Mouse (Mus musculus) heart, embryonic 13.5 days (tissue): ENCODE measurements around the gene Fntb. TPM values are rescaled to one million over a fixed set of nuclear protein-coding genes. Genes with fewer than 3 reads are reported as not detected.
A peak's percentile ranks its signal among the peaks of the same experiment; 100 is the strongest.

Experiments
- ATAC-seq: fragments of 200-750 bp; cut with Nextera tagmentation; 2 replicates; pipeline ENCODE4 v1.8.0; 2017; ENCODE audit warnings: moderate TSS enrichment; ENCODE audit not compliant: insufficient number of reproducible peaks, low FRiP score, low TSS enrichment; ENCODE audit errors: extremely low read depth
- H3K27ac ChIP-seq: fragments of 300-500 bp; sonication (generic); replicated peaks from 2 replicates; pipeline ENCODE4 v1.5.1; 2015; ENCODE audit warnings: moderate library complexity, mild to moderate bottlenecking, inconsistent platforms
- H3K27me3 ChIP-seq: fragments of 300-500 bp; sonication (generic); replicated peaks from 2 replicates; pipeline ENCODE4 v1.6.1; 2015; ENCODE audit warnings: mild to moderate bottlenecking, inconsistent platforms
- H3K36me3 ChIP-seq: fragments of 300-500 bp; sonication (generic); 2 replicates; pipeline ENCODE4 v1.6.1; 2015; ENCODE audit warnings: mild to moderate bottlenecking, inconsistent platforms
- H3K4me1 ChIP-seq: fragments of 300-500 bp; sonication (generic); 2 replicates; pipeline ENCODE4 v1.6.1; 2015; ENCODE audit warnings: inconsistent platforms
- H3K4me2 ChIP-seq: fragments of 300-500 bp; sonication (generic); 2 replicates; pipeline ENCODE4 v1.6.1; 2015; ENCODE audit warnings: inconsistent platforms, mild to moderate bottlenecking, moderate library complexity
- H3K4me3 ChIP-seq: fragments of 300-500 bp; sonication (generic); 2 replicates; pipeline ENCODE4 v1.5.1; 2015; ENCODE audit warnings: moderate library complexity, mild to moderate bottlenecking, inconsistent platforms
- H3K9ac ChIP-seq: fragments of 300-500 bp; sonication (generic); 2 replicates; pipeline ENCODE4 v1.6.1; 2015; ENCODE audit warnings: inconsistent platforms, mild to moderate bottlenecking, moderate library complexity
- H3K9me3 ChIP-seq: fragments of 300-500 bp; sonication (generic); 2 replicates; pipeline ENCODE4 v1.6.1; 2016; ENCODE audit warnings: inconsistent platforms
- WGBS: fragments of 180-500 bp; shearing (Covaris S2); methylation state at CpG from one replicate; pipeline ENCODE4 v1.1.7; 2015; ENCODE audit warnings: mixed read lengths; 5-methylcytosine and 5-hydroxymethylcytosine counted together
- polyA plus RNA-seq: library from polyadenylated mRNA; unstranded; fragments of >200 nt; fragmentation: Nextera tagmentation; extraction: Ambion mirVana; gene quantifications from 2 replicates; pipeline ENCODE4 v1.2.1, GENCODE M21; 2015

Gene Fntb
- polyA plus RNA-seq, 1 experiment from 2014 or later = 25.9 TPM

DNA sequence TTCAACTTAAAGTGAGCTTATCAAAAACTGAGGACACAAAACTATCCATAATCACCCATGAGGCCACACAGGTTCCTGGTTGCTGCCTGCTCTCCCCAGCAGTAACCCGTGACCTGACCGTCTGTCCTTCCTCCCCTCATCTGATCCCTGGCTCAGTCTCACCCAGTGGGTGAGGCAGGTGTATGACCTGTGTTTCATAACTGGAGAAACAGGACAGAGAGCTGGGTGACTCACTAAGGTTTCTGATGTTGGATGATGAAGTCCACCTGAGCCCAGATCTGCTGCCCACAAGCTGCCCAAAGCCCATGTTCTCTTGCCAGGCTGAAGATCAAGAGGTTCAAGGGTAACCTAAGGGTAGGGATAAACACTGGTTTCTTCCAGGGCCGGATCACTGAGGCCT lies 161.6 kb downstream of the Fntb start:
- ATAC-seq = no peak
- no peak overlapping the region for H3K4me3 ChIP-seq
- H3K4me1 ChIP-seq = peaks cover 8% of the 10 kb centered on the region; the same call in 1 of the 2 replicates
- H3K27me3 ChIP-seq = no peaks in the 10 kb centered on the region
- H3K36me3 ChIP-seq = peaks cover 8% of the 10 kb centered on the region; the same call in 1 of the 2 replicates
- no peaks in the 10 kb centered on the region for H3K9me3 ChIP-seq
- H3K27ac ChIP-seq = no peak overlapping the region
- WGBS = 71% methylated on average over 3 of the region's 3 CpGs
- no peak overlapping the region for H3K4me2 ChIP-seq
- no peak overlapping the region for H3K9ac ChIP-seq

DNA sequence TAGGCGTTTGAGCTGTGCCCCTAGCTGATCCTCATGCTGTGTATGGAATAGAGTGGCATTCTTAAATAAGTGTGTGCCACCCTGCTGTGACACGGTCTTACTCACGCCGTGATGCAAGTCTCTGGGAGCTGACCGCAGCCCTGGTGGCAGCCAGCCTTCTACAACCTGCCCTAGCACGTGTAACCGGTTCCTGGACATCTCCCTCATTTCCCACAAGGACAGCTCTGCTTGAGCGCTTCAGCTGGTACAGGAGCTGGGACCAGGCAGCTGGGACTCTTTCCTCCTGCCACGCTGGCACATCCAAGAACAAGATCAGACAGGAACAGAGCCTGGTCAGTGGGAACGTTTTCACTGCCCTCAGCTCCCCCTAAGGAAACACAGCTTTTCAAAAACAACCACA lies 162.2 kb downstream of the Fntb start:
- H3K9ac ChIP-seq = no peak overlapping the region
- no peaks in the 10 kb centered on the region for H3K9me3 ChIP-seq
- no peak overlapping the region for H3K4me2 ChIP-seq
- WGBS = 64% methylated on average over 10 of the region's 10 CpGs
- no peaks in the 10 kb centered on the region for H3K27me3 ChIP-seq
- no peak overlapping the region for H3K4me3 ChIP-seq
- peaks cover 8% of the 10 kb centered on the region; the same call in 1 of the 2 replicates for H3K4me1 ChIP-seq
- no peak overlapping the region for H3K27ac ChIP-seq
- ATAC-seq = no peak
- peaks cover 8% of the 10 kb centered on the region; the same call in 1 of the 2 replicates for H3K36me3 ChIP-seq

DNA sequence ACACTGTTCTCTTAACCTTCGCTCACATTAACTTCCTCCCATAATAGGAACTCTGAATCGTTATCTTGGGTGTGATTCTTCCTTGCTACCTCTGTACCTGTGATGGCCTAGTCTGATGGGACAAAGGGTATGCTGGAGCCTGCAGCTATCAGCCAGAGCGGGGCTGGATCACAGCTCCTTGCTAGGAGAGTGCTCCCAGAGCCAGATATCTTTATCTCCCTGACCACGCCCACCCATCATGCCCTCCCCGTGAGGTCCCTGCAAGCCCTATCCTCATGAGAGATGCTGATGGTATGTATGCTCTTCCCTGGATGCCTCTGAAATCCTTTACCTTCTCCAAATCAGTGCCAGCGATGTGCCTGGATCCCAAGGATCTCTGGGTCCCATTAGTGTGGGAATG lies 164.8 kb downstream of the Fntb start:
- Histone ChIP-seq H3K27ac (no peak overlapping the region), H3K4me1 (peaks cover 8% of the 10 kb centered on the region; the same call in 1 of the 2 replicates), H3K9ac (no peak overlapping the region), H3K4me2 (no peak overlapping the region), H3K36me3 (peaks cover 24% of the 10 kb centered on the region), H3K4me3 (no peak overlapping the region), H3K9me3 (no peaks in the 10 kb centered on the region), H3K27me3 (no peaks in the 10 kb centered on the region)
- no peak for ATAC-seq
- 37% methylated on average over 6 of the region's 6 CpGs for WGBS

DNA sequence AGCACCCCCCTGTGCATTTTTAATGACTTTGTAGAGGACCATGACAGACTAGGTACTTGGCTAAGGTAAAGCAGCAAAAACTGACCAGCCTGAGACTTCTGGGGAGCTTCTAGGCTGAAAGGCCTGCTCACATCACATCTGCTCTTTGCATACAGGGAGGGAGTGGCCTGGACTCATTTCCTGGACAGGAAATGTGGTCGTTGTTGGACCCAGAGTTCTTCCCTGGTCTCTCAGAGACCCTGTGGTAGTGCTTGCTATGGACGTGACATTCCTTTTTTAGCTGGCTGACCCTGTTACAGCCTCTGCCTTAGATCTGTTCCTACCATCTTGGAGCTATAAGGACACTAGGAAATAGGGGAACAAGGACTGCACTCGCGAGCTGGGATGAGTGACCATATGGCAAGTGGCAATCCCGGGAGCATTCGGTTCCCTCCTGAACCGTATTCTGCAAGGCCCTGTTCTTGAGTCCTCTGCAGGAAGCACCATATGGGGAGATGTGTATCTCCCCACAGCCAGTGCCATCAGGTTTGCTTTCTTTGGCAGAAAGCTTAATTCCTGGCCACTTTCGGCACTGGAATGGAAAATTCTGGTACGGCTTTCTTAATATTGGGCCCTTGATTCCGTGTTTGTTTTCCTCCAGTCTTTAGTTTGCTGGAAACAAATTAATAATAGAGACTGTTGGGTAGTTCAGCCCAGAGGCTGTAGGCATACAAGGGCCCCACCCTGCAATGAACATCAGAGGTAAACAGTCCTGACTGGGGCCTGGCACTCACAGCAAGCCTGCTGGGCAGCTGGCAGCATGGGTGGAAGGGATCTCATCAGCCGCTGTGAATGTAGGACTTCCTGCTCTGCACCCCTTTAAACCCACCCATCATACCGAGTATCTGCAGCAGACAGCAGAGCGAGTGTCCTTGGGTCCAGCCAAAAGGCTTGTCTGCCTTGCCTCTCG lies 166.6 kb downstream of the Fntb start:
- no peak overlapping the region for H3K9ac ChIP-seq
- 0 out of 2 replicates have a peak overlapping the region, but pooled peaks have one; percentile 24 for H3K27ac ChIP-seq
- H3K9me3 ChIP-seq = no peaks in the 10 kb centered on the region
- H3K27me3 ChIP-seq = no peaks in the 10 kb centered on the region
- ATAC-seq = no peak
- no peak overlapping the region for H3K4me2 ChIP-seq
- H3K4me3 ChIP-seq = no peak overlapping the region
- H3K36me3 ChIP-seq = peaks cover 43% of the 10 kb centered on the region
- peaks cover 4% of the 10 kb centered on the region; the same call in 1 of the 2 replicates for H3K4me1 ChIP-seq
- 64% methylated on average over 14 of the region's 14 CpGs for WGBS

DNA sequence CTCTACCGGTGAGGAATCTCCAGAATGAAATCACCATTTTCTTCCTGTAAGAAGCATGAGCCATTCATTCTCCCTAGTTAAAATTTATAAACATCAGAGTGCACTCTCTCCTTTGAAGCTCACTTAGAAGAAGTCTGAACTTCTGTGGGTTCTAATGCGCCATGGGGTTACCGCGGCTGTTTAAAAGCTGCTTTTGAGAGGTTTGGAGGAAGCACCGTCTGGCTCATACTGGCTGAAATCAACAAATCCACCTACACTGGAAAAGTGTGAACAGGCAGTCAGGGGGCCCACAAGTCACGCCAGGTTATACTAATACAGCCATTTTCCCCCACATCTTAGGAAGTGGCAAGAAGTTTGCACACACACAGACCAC lies 167.3 kb downstream of the Fntb start:
- H3K9me3 ChIP-seq = no peaks in the 10 kb centered on the region
- 0 out of 2 replicates have a peak overlapping the region, but pooled peaks have one; percentile 24 for H3K27ac ChIP-seq
- H3K27me3 ChIP-seq = no peaks in the 10 kb centered on the region
- no peak overlapping the region for H3K9ac ChIP-seq
- H3K36me3 ChIP-seq = peaks cover 49% of the 10 kb centered on the region
- 72% methylated on average over 6 of the region's 6 CpGs for WGBS
- no peak for ATAC-seq
- H3K4me2 ChIP-seq = no peak overlapping the region
- no peak overlapping the region for H3K4me3 ChIP-seq
- H3K4me1 ChIP-seq = peaks cover 4% of the 10 kb centered on the region; the same call in 1 of the 2 replicates

DNA sequence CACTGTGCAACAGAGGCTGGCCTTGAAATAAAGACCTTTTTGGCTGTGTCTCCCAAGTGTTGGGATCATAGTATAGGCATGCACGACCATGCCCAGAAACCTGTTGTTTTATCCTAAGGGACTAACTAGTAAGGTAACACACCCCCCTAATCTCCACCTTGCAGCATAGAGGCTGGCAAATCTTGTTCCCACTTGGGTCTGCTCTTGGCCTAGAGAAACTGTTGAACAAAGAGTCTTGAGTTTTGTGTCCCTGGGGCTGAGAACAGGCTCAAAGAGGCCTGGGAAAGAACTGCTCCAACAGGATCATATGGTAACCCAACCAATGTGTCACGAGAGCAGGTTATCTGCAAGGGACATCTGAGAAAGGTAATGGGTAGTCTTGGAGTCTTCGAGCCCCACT lies 169.0 kb downstream of the Fntb start:
- WGBS = 88% methylated on average over 3 of the region's 3 CpGs
- H3K27me3 ChIP-seq = no peaks in the 10 kb centered on the region
- H3K4me1 ChIP-seq = peaks cover 4% of the 10 kb centered on the region; the same call in 1 of the 2 replicates
- H3K9ac ChIP-seq = no peak overlapping the region
- H3K27ac ChIP-seq = no peak overlapping the region
- no peak overlapping the region for H3K4me3 ChIP-seq
- ATAC-seq = no peak
- H3K36me3 ChIP-seq = peaks cover 62% of the 10 kb centered on the region
- no peaks in the 10 kb centered on the region for H3K9me3 ChIP-seq
- H3K4me2 ChIP-seq = no peak overlapping the region

DNA sequence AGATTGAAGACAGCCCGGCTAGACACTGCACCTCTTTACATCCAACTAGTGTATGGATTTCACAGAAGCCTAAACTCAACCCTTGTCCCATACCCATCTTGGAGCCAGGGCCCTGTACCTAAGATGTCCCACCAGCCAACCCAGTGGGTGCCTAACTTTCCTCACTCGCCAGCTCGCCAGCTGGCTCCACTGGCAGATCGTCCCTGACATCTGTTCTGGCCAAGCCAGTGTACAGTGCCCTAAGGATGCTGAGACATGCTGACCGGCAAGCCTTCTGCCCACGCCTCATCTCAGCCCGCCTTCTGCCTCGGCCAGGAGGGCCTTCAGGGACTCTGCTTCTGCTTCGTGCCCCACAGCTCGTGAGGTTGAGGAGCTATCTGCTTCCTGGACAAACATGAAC lies 170.8 kb downstream of the Fntb start:
- WGBS = 89% methylated on average over 10 of the region's 10 CpGs
- no peak overlapping the region for H3K27ac ChIP-seq
- H3K27me3 ChIP-seq = no peaks in the 10 kb centered on the region
- ATAC-seq = no peak
- peaks cover 6% of the 10 kb centered on the region for H3K4me1 ChIP-seq
- H3K4me2 ChIP-seq = no peak overlapping the region
- peaks cover 78% of the 10 kb centered on the region for H3K36me3 ChIP-seq
- H3K9me3 ChIP-seq = no peaks in the 10 kb centered on the region
- H3K4me3 ChIP-seq = no peak overlapping the region
- no peak overlapping the region for H3K9ac ChIP-seq

DNA sequence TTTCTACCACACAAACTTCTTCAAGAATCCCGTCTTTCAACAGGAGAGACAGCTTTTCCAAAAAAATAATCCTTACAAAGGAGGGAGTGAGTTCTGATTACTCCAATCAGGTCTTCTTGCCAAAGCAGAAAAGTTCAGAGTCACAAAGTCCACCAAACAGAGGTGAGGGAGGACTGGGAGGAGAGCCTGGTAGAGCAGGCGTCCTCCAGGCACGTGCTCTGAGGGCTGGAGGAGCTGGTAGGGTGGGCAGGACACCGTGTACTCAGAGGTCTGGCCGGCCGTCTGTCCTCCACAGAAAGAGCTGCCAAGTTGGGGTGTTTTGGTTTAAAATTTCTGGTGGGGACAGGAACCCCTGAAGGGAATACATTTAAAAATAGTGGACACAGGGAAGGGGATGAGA lies 172.6 kb downstream of the Fntb start:
- H3K4me2 ChIP-seq = no peak overlapping the region
- no peaks in the 10 kb centered on the region for H3K27me3 ChIP-seq
- peaks cover 19% of the 10 kb centered on the region for H3K4me1 ChIP-seq
- no peaks in the 10 kb centered on the region for H3K9me3 ChIP-seq
- ATAC-seq = no peak
- no peak overlapping the region for H3K27ac ChIP-seq
- 95% methylated on average over 6 of the region's 6 CpGs for WGBS
- H3K4me3 ChIP-seq = no peak overlapping the region
- H3K36me3 ChIP-seq = peaks cover 93% of the 10 kb centered on the region
- no peak overlapping the region for H3K9ac ChIP-seq

DNA sequence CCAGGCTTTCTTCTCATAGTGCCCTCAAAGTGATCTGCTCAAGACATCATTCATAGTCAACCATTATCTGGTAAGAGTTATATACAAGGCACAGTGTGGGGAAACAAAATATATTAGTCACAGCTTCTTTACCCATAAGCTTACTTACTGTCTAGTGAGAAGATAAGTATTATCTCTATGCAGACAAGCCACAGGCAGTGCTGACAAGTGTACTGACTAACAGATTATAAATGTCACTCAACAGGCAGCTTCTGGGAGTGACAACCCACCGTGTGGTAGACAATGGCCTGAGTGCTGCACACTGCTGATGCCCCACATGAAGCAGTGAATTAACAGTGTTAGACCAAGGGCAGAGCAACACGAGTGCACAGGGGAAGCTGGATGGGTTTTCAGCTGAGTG lies 176.1 kb downstream of the Fntb start:
- H3K4me3 ChIP-seq = no peak overlapping the region
- peaks cover 98% of the 10 kb centered on the region for H3K36me3 ChIP-seq
- H3K9ac ChIP-seq = no peak overlapping the region
- H3K4me2 ChIP-seq = no peak overlapping the region
- no peaks in the 10 kb centered on the region for H3K27me3 ChIP-seq
- peaks cover 19% of the 10 kb centered on the region for H3K4me1 ChIP-seq
- 18% methylated on average over 2 of the region's 2 CpGs for WGBS
- no peak for ATAC-seq
- H3K27ac ChIP-seq = no peak overlapping the region
- H3K9me3 ChIP-seq = no peaks in the 10 kb centered on the region

DNA sequence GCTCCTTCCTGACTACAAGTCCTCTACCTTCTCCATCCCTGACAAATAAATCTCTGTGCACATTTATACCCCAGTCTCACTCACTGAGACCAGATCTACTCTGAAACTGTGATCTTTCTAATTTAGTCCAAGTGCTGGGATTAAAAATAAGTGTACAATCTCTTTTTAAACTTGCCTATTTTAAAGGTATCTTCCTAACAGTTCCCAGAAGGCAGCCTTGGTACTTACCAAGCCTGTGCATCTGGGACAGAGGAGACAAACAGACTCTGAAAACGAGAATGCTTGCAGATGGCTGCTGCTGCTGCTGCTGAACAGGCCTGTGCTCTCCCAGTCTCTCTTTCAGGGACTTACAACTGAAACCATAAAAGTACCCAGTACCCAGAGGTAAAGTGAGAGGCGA lies 177.1 kb downstream of the Fntb start:
- Histone ChIP-seq H3K36me3 (peaks cover 98% of the 10 kb centered on the region), H3K4me3 (no peak overlapping the region), H3K4me1 (peaks cover 19% of the 10 kb centered on the region), H3K27me3 (no peaks in the 10 kb centered on the region), H3K27ac (no peak overlapping the region), H3K4me2 (no peak overlapping the region), H3K9ac (no peak overlapping the region), H3K9me3 (no peaks in the 10 kb centered on the region)
- WGBS = 80% methylated on average over 2 of the region's 2 CpGs
- no peak for ATAC-seq

DNA sequence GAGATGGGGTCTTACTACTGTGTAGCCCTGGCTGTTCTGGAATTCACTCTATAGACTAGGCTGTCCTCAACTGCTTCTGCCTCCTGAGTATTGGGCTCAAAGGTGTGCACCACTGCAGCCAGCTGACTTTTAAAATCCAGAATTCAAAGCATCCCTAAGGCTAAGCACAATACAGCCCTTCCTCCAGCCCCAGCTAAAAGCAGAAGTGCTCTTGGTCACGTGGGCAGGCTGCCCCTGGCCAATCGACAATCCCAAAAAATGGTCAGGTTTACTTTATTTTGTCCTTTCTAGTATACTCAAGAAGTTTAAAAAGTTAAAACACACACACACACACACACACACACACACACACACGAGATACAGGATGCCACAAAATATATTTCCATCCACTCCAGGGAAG lies 177.7 kb downstream of the Fntb start:
- Histone ChIP-seq H3K4me2 (no peak overlapping the region), H3K9me3 (no peaks in the 10 kb centered on the region), H3K9ac (no peak overlapping the region), H3K36me3 (peaks cover 98% of the 10 kb centered on the region), H3K4me1 (peaks cover 19% of the 10 kb centered on the region), H3K27me3 (no peaks in the 10 kb centered on the region), H3K27ac (no peak overlapping the region), H3K4me3 (no peak overlapping the region)
- ATAC-seq = no peak
- 85% methylated on average over 3 of the region's 3 CpGs for WGBS

DNA sequence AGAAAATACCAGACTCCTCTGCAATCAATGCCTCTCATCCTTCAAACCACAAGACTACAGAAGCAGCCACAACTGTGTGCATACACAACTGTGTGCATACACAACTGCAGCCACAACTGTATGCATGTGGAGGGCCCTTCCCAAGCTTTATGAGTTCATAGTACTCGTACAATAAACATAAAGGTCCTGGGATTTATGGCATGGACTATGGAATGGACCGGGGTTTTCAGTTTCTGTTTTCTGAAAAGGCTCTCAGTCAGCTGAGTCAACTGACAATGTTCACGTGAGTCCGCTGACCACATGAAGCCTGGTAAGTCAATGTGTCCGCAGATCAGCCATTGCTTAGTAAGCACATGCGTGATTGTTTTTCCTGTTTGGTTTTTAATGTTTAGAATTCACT lies 178.1 kb downstream of the Fntb start:
- Histone ChIP-seq H3K4me2 (no peak overlapping the region), H3K9me3 (no peaks in the 10 kb centered on the region), H3K4me1 (peaks cover 20% of the 10 kb centered on the region), H3K36me3 (peaks cover 98% of the 10 kb centered on the region), H3K27ac (no peak overlapping the region), H3K4me3 (no peak overlapping the region), H3K9ac (no peak overlapping the region), H3K27me3 (no peaks in the 10 kb centered on the region)
- no peak for ATAC-seq
- 90% methylated on average over 6 of the region's 6 CpGs for WGBS
